Mouse (Mus musculus): Measurements from ENCODE around the gene Cers6. TPM values are rescaled to one million over a fixed set of nuclear protein-coding genes. Genes with fewer than 3 reads are reported as not detected.

Cers6 gene
- polyA plus RNA-seq, 1 experiment: 3.5 TPM

DNA sequence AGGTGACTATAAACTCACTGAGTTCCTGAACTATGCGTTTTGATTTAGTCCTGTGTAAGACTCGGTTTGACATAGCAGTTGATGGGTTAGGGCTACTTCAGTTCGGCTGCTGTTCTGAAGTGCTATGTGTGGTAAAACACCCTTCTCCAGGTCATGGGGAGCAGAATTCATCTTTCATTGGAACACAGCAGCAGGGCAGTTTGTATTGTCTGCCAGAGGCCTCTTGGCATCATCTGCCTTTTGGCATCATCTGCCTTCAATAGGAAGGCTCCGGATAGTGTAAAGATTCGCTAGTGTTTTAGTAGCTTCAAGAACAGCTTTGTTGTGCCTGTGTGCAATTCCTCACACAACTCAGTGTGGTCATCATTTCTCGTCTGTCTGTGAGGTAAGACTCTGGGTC, 203.5 kb downstream of the Cers6 start:
- H3K27ac ChIP-seq (ENCODE audit: insufficient read depth, low read length): no peak overlapping the region
- no peak overlapping the region for H3K4me3 ChIP-seq (ENCODE audit: extremely low read depth, insufficient read depth, insufficient read length)
- no peak for DNase-seq (ENCODE audit: low read depth in 1 of 2, low spot score in 2 of 2)
- H3K27me3 ChIP-seq (ENCODE audit: control insufficient read depth, insufficient read depth, low read length): no peaks in the 10 kb centered on the region
- 93% methylated on average over 6 of the region's 6 CpGs for WGBS
- TF ChIP-seq POLR2A (IDR thresholded peaks at IDR 0.05; ENCODE audit: low read depth, low read length) (no peak), CTCF (IDR thresholded peaks at IDR 0.05; ENCODE audit: extremely low read depth, insufficient read depth, insufficient read length, insufficient replicate concordance) (no peak)
- H3K4me1 ChIP-seq (ENCODE audit: control insufficient read depth, insufficient read depth, insufficient read length): no peaks in the 10 kb centered on the region
- H3K36me3 ChIP-seq (ENCODE audit: control insufficient read depth, insufficient read depth, low read length): no peaks in the 10 kb centered on the region

DNA sequence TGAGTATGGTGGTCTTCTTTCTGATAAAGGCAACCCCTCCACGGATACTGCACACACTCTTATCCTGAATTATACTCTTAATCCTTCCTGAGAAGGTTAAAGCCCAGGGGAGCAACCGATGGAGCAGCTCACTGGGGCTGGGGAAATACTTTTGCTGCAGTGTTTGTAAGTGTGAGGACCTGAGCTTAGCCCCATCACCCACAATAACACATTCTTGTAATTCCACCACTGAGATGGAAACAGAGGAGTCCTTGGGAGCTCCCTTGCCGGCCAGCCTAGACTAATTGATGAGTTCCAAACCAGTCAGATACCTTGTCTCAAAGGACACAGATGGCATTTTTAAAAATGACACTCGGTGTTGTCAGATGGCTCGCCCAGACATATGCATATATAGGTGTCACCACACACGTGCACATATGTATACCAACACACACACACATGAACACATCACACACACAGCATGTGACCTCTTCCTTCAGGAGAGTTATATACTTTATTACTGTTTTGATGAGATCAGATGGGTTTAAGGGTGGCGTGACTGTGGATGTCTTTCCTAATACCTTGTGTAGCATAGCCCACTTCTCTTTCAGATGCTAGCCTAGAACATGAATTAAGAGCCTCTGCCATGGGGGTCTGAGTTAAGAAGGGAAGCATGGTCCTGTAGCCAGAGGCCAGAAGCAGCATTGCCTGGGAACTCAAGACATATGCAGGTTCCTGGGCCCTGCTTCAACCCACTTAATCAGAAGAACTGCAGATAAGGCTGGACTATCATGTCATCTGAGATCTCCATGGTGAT, 210.4 kb downstream of the Cers6 start:
- no peaks in the 10 kb centered on the region for H3K36me3 ChIP-seq (ENCODE audit: control insufficient read depth, insufficient read depth, low read length)
- no peaks in the 10 kb centered on the region for H3K4me1 ChIP-seq (ENCODE audit: control insufficient read depth, insufficient read depth, insufficient read length)
- no peak for DNase-seq (ENCODE audit: low read depth in 1 of 2, low spot score in 2 of 2)
- WGBS: 84% methylated on average over 7 of the region's 7 CpGs
- no peaks in the 10 kb centered on the region for H3K27me3 ChIP-seq (ENCODE audit: control insufficient read depth, insufficient read depth, low read length)
- H3K27ac ChIP-seq (ENCODE audit: insufficient read depth, low read length): no peak overlapping the region
- H3K4me3 ChIP-seq (ENCODE audit: extremely low read depth, insufficient read depth, insufficient read length): no peak overlapping the region
- TF ChIP-seq CTCF (IDR thresholded peaks at IDR 0.05; ENCODE audit: extremely low read depth, insufficient read depth, insufficient read length, insufficient replicate concordance) (no peak), POLR2A (IDR thresholded peaks at IDR 0.05; ENCODE audit: low read depth, low read length) (no peak)

DNA sequence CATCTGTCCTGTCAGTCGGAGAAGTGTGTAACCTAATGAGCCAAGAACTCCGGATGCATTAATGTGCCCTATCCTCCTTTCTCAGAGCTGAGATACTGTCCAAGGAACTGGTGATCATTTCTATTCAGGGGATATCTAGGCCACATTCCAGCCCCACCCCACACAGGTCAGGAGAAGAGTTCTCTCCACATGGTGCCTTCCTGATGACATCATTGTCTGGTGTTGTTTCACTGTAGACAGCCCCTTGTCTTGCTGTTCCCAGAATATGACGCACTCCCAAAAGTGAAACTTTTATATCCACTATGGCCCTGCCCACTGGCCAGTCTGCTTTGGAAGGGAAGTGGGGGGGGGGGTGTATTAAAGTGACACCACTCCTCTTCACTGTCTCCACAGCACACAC, 215.9 kb downstream of the Cers6 start:
- Histone ChIP-seq H3K36me3 (ENCODE audit: control insufficient read depth, insufficient read depth, low read length) (no peaks in the 10 kb centered on the region), H3K4me3 (ENCODE audit: extremely low read depth, insufficient read depth, insufficient read length) (no peak overlapping the region), H3K4me1 (ENCODE audit: control insufficient read depth, insufficient read depth, insufficient read length) (no peaks in the 10 kb centered on the region), H3K27ac (ENCODE audit: insufficient read depth, low read length) (no peak overlapping the region), H3K27me3 (ENCODE audit: control insufficient read depth, insufficient read depth, low read length) (no peaks in the 10 kb centered on the region)
- DNase-seq (ENCODE audit: low read depth in 1 of 2, low spot score in 2 of 2): no peak
- WGBS: 84% methylated on average over 3 of the region's 3 CpGs
- TF ChIP-seq POLR2A (IDR thresholded peaks at IDR 0.05; ENCODE audit: low read depth, low read length) (no peak), CTCF (IDR thresholded peaks at IDR 0.05; ENCODE audit: extremely low read depth, insufficient read depth, insufficient read length, insufficient replicate concordance) (no peak)

DNA sequence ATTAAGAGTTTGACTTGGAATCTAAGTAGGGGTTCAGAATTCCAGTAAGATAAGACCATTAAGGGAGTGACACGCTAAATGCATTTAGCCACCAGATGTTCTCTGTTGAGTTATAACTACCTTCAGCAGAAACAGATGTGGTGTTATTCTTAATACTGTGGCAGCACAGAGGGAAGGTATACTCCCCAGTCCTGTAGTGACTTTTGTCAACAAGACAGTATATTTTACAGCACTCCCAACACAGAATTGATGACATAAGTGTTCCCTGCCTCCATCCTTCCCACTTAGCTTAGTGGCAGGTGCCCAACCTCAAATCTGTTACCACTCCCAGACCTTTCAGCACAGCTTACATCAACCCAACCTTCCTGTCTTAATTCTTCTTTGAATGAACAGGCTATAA, 219.5 kb downstream of the Cers6 start:
- no peak for TF ChIP-seq POLR2A (IDR thresholded peaks at IDR 0.05; ENCODE audit: low read depth, low read length)
- no peak for TF ChIP-seq CTCF (IDR thresholded peaks at IDR 0.05; ENCODE audit: extremely low read depth, insufficient read depth, insufficient read length, insufficient replicate concordance)
- WGBS: 100% methylated on average over 1 of the region's 1 CpGs
- Histone ChIP-seq H3K27me3 (ENCODE audit: control insufficient read depth, insufficient read depth, low read length) (no peaks in the 10 kb centered on the region), H3K4me1 (ENCODE audit: control insufficient read depth, insufficient read depth, insufficient read length) (no peaks in the 10 kb centered on the region), H3K27ac (ENCODE audit: insufficient read depth, low read length) (no peak overlapping the region), H3K4me3 (ENCODE audit: extremely low read depth, insufficient read depth, insufficient read length) (no peak overlapping the region), H3K36me3 (ENCODE audit: control insufficient read depth, insufficient read depth, low read length) (no peaks in the 10 kb centered on the region)
- no peak for DNase-seq (ENCODE audit: low read depth in 1 of 2, low spot score in 2 of 2)

DNA sequence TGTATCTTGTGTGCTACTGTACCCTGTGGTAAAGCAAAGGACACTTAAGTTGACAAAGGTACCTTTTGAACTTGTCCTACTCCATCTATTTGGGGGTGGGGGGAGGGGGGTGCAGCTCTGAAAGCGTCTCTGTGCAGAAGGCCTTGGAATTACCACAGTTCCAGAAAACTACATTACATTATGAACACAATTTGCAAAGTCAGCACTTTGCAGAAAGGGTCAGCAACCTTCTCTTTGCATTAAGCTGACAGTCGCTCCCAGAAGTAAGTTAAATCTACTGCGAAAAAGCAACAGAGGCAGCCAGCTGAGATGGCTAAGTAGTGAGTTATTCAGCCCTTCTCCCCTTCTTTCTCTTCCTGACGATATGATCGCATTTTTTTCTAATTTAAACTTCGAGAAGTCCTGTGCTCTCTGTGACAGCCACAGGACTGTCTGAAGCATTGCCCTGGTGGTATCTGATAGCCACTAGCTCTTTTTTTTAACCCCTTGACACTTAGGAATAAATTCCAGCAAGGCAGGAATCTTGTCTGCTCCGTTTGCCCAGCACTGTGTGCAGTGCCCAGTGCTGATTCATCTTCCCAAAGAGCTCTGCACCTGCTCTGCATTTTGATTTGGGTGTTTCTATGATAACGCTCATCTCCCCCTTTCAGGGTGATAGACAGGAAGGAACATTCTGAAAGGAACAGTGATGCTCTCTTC, 221.4 kb downstream of the Cers6 start:
- no peak for DNase-seq (ENCODE audit: low read depth in 1 of 2, low spot score in 2 of 2)
- no peaks in the 10 kb centered on the region for H3K27me3 ChIP-seq (ENCODE audit: control insufficient read depth, insufficient read depth, low read length)
- no peak overlapping the region for H3K4me3 ChIP-seq (ENCODE audit: extremely low read depth, insufficient read depth, insufficient read length)
- H3K27ac ChIP-seq (ENCODE audit: insufficient read depth, low read length): no peak overlapping the region
- WGBS: 87% methylated on average over 8 of the region's 8 CpGs
- TF ChIP-seq CTCF (IDR thresholded peaks at IDR 0.05; ENCODE audit: extremely low read depth, insufficient read depth, insufficient read length, insufficient replicate concordance): no peak
- no peak for TF ChIP-seq POLR2A (IDR thresholded peaks at IDR 0.05; ENCODE audit: low read depth, low read length)
- H3K4me1 ChIP-seq (ENCODE audit: control insufficient read depth, insufficient read depth, insufficient read length): no peaks in the 10 kb centered on the region
- H3K36me3 ChIP-seq (ENCODE audit: control insufficient read depth, insufficient read depth, low read length): no peaks in the 10 kb centered on the region

DNA sequence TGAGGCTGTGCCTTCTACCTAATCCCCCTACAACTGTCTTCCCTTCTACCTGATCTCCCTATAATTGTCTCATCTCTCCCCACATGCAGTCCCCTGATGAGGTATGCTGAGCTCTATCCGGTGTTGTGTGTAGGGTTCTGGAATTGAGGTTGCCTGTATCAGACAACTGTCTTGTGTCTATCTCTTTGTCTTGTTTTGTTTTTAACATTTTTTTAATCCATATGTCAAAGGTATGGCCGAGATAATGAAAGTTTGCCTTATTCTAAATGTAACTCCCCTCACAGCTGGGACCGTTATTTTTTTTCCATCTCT, 221.9 kb downstream of the Cers6 start:
- H3K4me3 ChIP-seq (ENCODE audit: extremely low read depth, insufficient read depth, insufficient read length): no peak overlapping the region
- no peaks in the 10 kb centered on the region for H3K4me1 ChIP-seq (ENCODE audit: control insufficient read depth, insufficient read depth, insufficient read length)
- H3K27me3 ChIP-seq (ENCODE audit: control insufficient read depth, insufficient read depth, low read length): no peaks in the 10 kb centered on the region
- no peaks in the 10 kb centered on the region for H3K36me3 ChIP-seq (ENCODE audit: control insufficient read depth, insufficient read depth, low read length)
- no peak for DNase-seq (ENCODE audit: low read depth in 1 of 2, low spot score in 2 of 2)
- TF ChIP-seq POLR2A (IDR thresholded peaks at IDR 0.05; ENCODE audit: low read depth, low read length): no peak
- H3K27ac ChIP-seq (ENCODE audit: insufficient read depth, low read length): no peak overlapping the region
- WGBS: 83% methylated on average over 3 of the region's 3 CpGs

DNA sequence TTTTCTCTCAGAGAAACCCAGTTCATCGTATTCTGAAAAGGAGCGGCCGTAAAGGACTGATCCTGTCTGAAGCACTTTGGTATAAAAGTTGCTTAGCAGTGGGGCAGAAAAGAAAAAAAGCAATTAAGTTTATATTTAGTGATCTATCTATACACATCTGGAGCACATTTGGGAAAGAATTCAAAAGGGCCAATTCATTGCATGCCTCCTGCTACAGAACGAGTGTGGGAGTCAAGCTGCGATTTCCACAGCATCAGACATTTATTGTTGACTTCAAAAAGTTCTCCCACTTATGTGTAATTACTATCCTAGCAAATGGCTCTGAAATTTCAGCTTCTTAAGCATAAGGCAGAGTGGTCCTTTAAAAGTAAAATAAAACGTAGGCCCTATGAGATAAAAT, 223.2 kb downstream of the Cers6 start:
- Histone ChIP-seq H3K36me3 (ENCODE audit: control insufficient read depth, insufficient read depth, low read length) (no peaks in the 10 kb centered on the region), H3K4me1 (ENCODE audit: control insufficient read depth, insufficient read depth, insufficient read length) (no peaks in the 10 kb centered on the region), H3K27me3 (ENCODE audit: control insufficient read depth, insufficient read depth, low read length) (no peaks in the 10 kb centered on the region), H3K4me3 (ENCODE audit: extremely low read depth, insufficient read depth, insufficient read length) (no peak overlapping the region), H3K27ac (ENCODE audit: insufficient read depth, low read length) (no peak overlapping the region)
- TF ChIP-seq CTCF (IDR thresholded peaks at IDR 0.05; ENCODE audit: extremely low read depth, insufficient read depth, insufficient read length, insufficient replicate concordance): no peak
- TF ChIP-seq POLR2A (IDR thresholded peaks at IDR 0.05; ENCODE audit: low read depth, low read length): no peak
- no peak for DNase-seq (ENCODE audit: low read depth in 1 of 2, low spot score in 2 of 2)
- WGBS: 89% methylated on average over 6 of the region's 6 CpGs
